Mouse (Mus musculus) forebrain, embryonic 16.5 days (tissue): ENCODE results near the gene Pou6f1. TPM values are rescaled to one million over a fixed set of nuclear protein-coding genes. Genes with fewer than 3 reads are reported as not detected.

ENCODE experiments used
- ATAC-seq: fragments of 200-750 bp; cut with Nextera tagmentation; 2 replicates; pipeline ENCODE4 v1.8.0; 2017; ENCODE audit warnings: mild to moderate bottlenecking, moderate library complexity
- H3K27ac ChIP-seq: fragments of 300-500 bp; sonication (generic); 2 replicates; pipeline ENCODE4 v1.5.1; 2014; ENCODE audit warnings: low read length, control low read depth
- H3K27me3 ChIP-seq: fragments of 300-500 bp; sonication (generic); replicated peaks from 2 replicates; pipeline ENCODE4 v1.6.1; 2014; ENCODE audit warnings: low read length; ENCODE audit not compliant: control insufficient read depth, insufficient read depth
- H3K36me3 ChIP-seq: fragments of 300-500 bp; sonication (generic); 2 replicates; pipeline ENCODE4 v1.6.1; 2014; ENCODE audit not compliant: control insufficient read depth, insufficient read depth
- H3K4me1 ChIP-seq: fragments of 300-500 bp; sonication (generic); replicated peaks from 2 replicates; pipeline ENCODE4 v1.6.1; 2014; ENCODE audit warnings: low read length; ENCODE audit not compliant: control insufficient read depth, insufficient read depth
- H3K4me2 ChIP-seq: fragments of 300-500 bp; sonication (generic); 2 replicates; pipeline ENCODE4 v1.6.1; 2014; ENCODE audit warnings: mild to moderate bottlenecking, low read length, control low read depth
- H3K4me3 ChIP-seq: fragments of 300-500 bp; sonication (generic); replicated peaks from 2 replicates; pipeline ENCODE4 v1.5.1; 2014; ENCODE audit warnings: mild to moderate bottlenecking, low read length, control low read depth
- H3K9ac ChIP-seq: fragments of 300-500 bp; sonication (generic); replicated peaks from 2 replicates; pipeline ENCODE4 v1.6.1; 2014; ENCODE audit warnings: low read depth, low read length, control low read depth
- H3K9me3 ChIP-seq: fragments of 300-500 bp; sonication (generic); 2 replicates; pipeline ENCODE4 v1.6.1; 2016; ENCODE audit warnings: low read length; ENCODE audit not compliant: control insufficient read depth
- WGBS: fragments of 180-500 bp; shearing (Covaris S2); extraction: QIAGEN DNeasy Blood & Tissue Kit; methylation state at CpG from one replicate; pipeline ENCODE4 v1.1.7; 2014; 5-methylcytosine and 5-hydroxymethylcytosine counted together
- polyA plus RNA-seq: library from polyadenylated mRNA; unstranded; fragments of >200 nt; fragmentation: Nextera tagmentation; extraction: Ambion mirVana; gene quantifications from 2 replicates; pipeline ENCODE4 v1.2.1, GENCODE M21; 2015

Gene Pou6f1
- 52.7 and 53.2 TPM in 2 replicates for polyA plus RNA-seq

- Histone ChIP-seq H3K27ac (peak within 1 kb of the TSS; percentile 85), H3K9me3 (no peaks in the 10 kb centered on the region), H3K27me3 (no peaks in the 10 kb centered on the region), H3K4me3 (peak within 1 kb of the TSS; percentile 69), H3K36me3 (0 out of 2 replicates have a peak, but pooled peaks cover 2% of the 10 kb centered on the region), H3K9ac (peak within 1 kb of the TSS; percentile 94), H3K4me1 (peaks cover 12% of the 10 kb centered on the region), H3K4me2 (peak within 1 kb of the TSS; percentile 70)
- ATAC-seq: peak; percentile 66
- WGBS: under 1% methylated on average over 70 of the region's 76 CpGs
These were observed at the start of gene Pou6f1 for GRCm38 (mm10) chr15:100599276-100600046. Gene Pou6f1 (minus strand): TSS chr15:100599984.

DNA sequence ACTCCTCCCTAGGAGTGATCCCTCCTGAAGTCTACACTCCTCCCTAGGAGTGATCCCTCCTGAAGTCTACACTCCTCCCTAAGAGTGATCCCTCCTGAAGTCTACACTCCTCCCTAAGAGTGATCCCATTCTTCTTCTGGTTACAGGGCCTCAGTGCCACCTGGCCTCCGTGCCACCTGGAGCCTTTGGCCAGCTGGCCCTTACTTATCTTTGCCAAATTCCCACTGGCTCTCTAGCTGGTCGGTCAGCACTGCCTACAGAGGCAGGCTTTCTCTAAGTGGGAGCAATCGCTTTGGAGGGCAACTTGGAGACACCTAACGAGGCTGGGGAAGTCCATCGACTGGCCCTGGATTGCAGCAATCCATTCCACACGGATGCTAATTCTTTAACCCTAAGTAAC lies 46.4 kb upstream of the Pou6f1 start:
- H3K36me3 ChIP-seq: no peaks in the 10 kb centered on the region
- no peak overlapping the region for H3K4me3 ChIP-seq
- H3K27ac ChIP-seq: no peak overlapping the region
- no peak overlapping the region for H3K4me2 ChIP-seq
- no peak overlapping the region for H3K9ac ChIP-seq
- no peaks in the 10 kb centered on the region for H3K4me1 ChIP-seq
- WGBS: 74% methylated on average over 6 of the region's 6 CpGs
- no peak for ATAC-seq
- no peaks in the 10 kb centered on the region for H3K9me3 ChIP-seq
- H3K27me3 ChIP-seq: no peaks in the 10 kb centered on the region

DNA sequence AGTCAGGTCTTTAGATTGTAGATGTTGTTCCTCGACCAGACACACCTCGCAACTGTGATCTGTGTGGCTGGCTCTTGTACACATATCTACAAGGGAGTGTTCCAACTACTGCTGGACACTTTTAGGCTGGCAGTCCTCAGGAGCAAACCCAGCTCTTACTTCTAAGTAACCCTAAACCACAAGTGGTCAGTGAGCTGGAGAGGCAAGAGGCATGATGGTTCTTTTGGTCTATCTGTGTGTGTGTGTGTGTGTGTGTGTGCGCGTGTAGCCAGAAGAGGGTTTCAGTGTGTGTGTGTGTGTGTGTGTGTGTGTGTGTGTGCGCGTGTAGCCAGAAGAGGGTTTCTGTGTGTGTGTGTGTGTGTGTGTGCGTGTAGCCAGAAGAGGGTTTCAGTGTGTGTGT lies 42.7 kb upstream of the Pou6f1 start:
- ATAC-seq: no peak
- H3K4me1 ChIP-seq: no peaks in the 10 kb centered on the region
- no peaks in the 10 kb centered on the region for H3K9me3 ChIP-seq
- no peaks in the 10 kb centered on the region for H3K36me3 ChIP-seq
- no peak overlapping the region for H3K4me2 ChIP-seq
- H3K27me3 ChIP-seq: peaks cover 16% of the 10 kb centered on the region
- H3K4me3 ChIP-seq: no peak overlapping the region
- no peak overlapping the region for H3K27ac ChIP-seq
- WGBS: 93% methylated on average over 7 of the region's 7 CpGs
- H3K9ac ChIP-seq: no peak overlapping the region

DNA sequence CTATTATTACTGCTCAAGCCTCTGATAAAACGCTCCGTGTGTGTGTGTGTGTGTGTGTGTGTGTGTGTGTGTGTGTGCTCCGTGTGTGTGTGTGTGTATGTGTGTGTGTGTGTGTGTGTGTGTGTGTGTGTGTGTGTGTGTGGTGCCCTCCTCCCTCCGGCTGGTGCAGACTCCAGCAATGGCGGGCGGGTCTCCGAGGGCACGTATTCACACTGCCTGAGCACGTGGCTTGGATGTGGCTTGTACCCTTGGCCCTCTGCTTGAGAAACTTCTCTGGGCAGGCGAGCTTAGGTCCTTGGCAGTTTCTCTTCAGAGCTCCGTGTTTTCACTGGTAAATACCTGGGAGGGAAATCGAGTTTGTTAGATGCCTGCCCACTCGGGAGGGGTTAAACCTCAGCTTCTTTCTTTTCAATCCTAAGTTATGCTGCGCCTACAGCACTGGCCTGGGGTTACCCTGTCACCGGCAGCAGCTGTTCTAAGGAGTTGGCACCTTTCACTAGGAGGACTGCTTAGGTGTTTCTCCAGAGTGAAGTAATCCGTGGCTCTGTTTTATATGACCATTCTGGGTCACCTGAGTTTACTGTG lies 41.5 kb upstream of the Pou6f1 start:
- Histone ChIP-seq H3K27ac (no peak overlapping the region), H3K36me3 (no peaks in the 10 kb centered on the region), H3K9ac (no peak overlapping the region), H3K9me3 (no peaks in the 10 kb centered on the region), H3K4me2 (no peak overlapping the region), H3K4me3 (no peak overlapping the region), H3K4me1 (peaks cover 11% of the 10 kb centered on the region), H3K27me3 (peaks cover 23% of the 10 kb centered on the region)
- ATAC-seq: no peak
- 68% methylated on average over 15 of the region's 16 CpGs for WGBS

DNA sequence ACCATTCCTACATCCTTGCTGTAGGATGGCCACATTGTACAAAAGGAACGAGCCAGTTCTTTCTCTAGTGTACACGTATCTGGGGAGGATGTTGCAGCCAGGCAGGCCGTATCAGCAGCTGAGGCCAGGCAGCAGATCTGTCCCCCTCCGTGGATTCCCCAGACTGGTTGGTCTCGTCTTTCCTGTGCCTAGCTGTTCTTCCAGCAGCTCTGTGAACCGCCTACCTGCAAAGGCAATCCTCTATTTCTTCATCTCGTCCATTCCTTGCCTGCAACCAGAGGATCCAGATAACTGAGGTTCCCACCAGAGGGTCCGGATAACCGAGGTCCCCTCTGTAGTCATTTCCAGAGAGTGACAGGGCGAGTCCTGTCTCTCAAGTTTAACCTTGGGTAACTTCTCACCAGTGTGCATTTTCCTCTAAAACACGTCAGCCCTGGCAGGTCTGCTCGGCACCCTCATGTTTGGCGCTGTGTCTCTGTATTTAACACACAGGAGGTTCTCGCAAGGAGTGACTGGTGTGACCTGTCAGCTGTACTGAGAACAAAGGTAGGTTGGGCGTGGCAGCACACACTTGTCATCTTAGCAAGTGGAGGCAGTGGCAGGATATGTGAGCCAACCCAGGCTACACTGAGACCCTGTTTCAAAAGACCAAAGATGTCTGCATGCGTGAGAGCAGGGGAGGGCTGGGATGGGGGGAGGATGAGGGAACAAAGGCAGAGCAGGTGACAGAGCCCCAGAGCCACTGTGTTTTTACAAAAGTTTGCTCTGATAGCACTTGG lies 40.4 kb upstream of the Pou6f1 start:
- no peak overlapping the region for H3K9ac ChIP-seq
- H3K36me3 ChIP-seq: no peaks in the 10 kb centered on the region
- H3K27ac ChIP-seq: no peak overlapping the region
- WGBS: 77% methylated on average over 16 of the region's 16 CpGs
- no peaks in the 10 kb centered on the region for H3K9me3 ChIP-seq
- peaks cover 31% of the 10 kb centered on the region for H3K27me3 ChIP-seq
- ATAC-seq: no peak
- H3K4me1 ChIP-seq: peaks cover 13% of the 10 kb centered on the region
- H3K4me3 ChIP-seq: no peak overlapping the region
- no peak overlapping the region for H3K4me2 ChIP-seq

DNA sequence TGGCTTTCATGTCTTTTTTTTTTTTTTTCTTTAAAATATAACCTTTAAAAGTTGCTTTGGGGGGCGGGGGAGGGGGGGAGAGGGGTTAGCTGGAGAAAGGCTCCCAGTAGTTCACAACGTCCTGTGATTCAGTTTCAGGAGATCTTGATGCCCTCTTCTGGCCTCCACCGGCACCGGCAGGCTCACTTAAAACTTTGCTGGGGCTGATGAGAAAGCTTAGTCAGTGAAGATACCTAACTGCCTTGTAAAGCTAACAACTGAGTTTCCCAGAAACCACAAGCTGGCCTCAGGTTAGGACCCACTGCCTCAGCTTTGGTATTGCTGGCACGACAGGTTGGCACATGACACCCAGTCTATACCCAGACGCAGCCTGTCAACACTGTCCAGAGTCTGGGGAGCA lies 37.9 kb upstream of the Pou6f1 start:
- Histone ChIP-seq H3K4me1 (peaks cover 13% of the 10 kb centered on the region), H3K27ac (no peak overlapping the region), H3K27me3 (peaks cover 42% of the 10 kb centered on the region), H3K9me3 (no peaks in the 10 kb centered on the region), H3K9ac (no peak overlapping the region), H3K4me2 (no peak overlapping the region), H3K4me3 (no peak overlapping the region), H3K36me3 (no peaks in the 10 kb centered on the region)
- ATAC-seq: no peak
- WGBS: 18% methylated on average over 6 of the region's 6 CpGs

- Histone ChIP-seq H3K9ac (peak within 1 kb of the TSS; percentile 40), H3K9me3 (no peaks in the 10 kb centered on the region), H3K4me3 (peak within 1 kb of the TSS; percentile 41), H3K4me2 (peak within 1 kb of the TSS; percentile 62), H3K27me3 (peaks cover 42% of the 10 kb centered on the region), H3K36me3 (no peaks in the 10 kb centered on the region), H3K4me1 (peaks cover 13% of the 10 kb centered on the region), H3K27ac (no peak within 1 kb of the TSS)
- no peak for ATAC-seq
- under 1% methylated on average over 69 of the region's 77 CpGs for WGBS
These were observed 37.1 kb upstream of the Pou6f1 start, which contains the start of gene Smagp for GRCm38 (mm10) chr15:100636700-100637501. Gene Smagp (minus strand): TSS chr15:100636940.

GRCm38 (mm10) chr15:100635851-100636645 lies 36.3 kb upstream of the Pou6f1 start:
- Histone ChIP-seq H3K27me3 (peaks cover 42% of the 10 kb centered on the region), H3K4me3 (peak overlapping the region; percentile 41), H3K4me1 (peaks cover 13% of the 10 kb centered on the region), H3K27ac (no peak overlapping the region), H3K9me3 (no peaks in the 10 kb centered on the region), H3K9ac (peak overlapping the region; percentile 40; the same call in 1 of the 2 replicates), H3K4me2 (peak overlapping the region; percentile 62), H3K36me3 (no peaks in the 10 kb centered on the region)
- WGBS: 3% methylated on average over 38 of the region's 38 CpGs
- no peak for ATAC-seq
